Mouse (Mus musculus) adrenal gland, adult 8-10 months (tissue): ENCODE measurements around the gene Emp2. TPM values are rescaled to one million over a fixed set of nuclear protein-coding genes. Genes with fewer than 3 reads are reported as not detected.
"Not testable (repeated sequence)": the region's sequence is repeated elsewhere in the genome, so short reads cannot be mapped to it uniquely, and the experiment has no call there.

Experiments used
- DNase-seq: peaks from one replicate; pipeline ENCODE4 v3.0.0; 2022
- total RNA-seq, 4 experiments: library from RNA; stranded (reverse); gene quantifications; 2 replicates each; pipeline ENCODE4 v1.2.4; 2022

Emp2 gene
- total RNA-seq, 4 experiments from 2014 or later: 4.9 to 7.5 (median 6.0) TPM

DNA sequence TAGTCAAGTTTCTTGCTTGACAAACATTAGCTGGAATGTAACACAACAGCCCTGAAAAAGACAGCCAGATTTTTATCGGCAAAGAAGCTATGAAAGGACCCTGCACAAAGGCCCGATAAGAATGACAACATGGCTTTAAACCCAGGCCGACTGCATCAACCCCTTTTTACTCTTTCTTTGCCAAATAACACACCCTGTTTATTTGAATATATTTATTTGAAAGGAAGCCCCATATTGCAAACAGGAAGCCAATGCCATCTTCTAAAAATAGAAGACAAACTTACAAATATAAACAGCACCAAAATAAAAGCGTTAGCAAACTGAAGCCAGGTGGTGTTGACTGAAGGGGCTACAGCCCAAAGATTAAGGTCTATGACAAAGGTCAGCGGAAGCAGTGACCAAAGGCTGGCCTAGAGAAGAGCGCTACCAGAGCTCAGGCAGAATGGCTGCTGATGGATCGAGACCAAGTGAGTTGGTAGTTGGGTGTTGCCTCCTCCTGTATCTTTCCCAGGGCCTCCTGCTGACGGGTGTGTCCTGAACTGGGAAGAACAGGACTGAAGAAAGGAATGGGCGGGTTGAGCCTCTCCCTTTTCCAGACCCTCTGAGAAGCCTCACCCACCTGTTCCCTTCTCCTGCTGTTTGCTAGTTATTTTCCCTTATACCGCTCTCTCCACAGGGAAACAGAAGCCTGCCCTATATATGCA, 2.9 kb upstream of the Emp2 start:
- no peak for DNase-seq

DNA sequence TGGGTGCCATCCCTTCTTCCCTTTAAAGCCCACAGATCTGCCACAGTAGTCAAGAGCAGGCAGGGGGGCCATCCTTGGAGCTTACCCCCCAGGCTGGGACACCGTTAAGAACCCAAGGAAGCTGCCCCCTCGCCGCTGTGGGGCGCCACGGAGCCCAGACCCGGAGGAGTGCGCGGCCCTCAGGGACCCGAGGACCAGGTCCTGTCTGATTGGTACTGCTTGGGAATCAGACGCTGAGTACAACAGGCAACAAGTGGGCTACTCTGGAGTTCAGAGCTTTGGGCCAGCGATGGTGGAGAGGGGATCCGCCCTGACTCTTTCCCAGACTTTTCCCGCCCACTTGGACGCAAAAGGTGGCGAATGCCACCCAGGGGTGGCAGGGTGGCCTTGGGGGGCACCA, 542 bp downstream of the Emp2 start:
- no peak for DNase-seq

DNA sequence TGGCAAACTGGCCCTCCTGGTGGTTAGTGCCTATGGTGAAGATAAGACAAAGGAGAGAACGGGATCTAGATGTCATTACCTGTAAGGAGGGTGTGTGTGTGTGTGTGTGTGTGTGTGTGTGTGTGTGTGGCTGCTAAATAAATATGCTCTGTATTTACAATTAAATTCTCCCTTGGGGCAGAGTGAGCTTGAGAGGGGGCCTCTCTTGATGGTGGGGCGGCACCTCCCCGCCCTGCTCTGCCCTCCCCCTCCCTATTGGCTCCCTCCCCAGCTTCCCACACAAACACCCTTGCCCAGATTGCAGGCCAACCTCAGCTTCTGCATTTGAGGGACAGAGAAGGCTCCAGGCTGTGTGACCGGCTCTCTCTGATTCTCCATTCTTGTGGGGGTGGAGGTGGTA, 1.8 kb downstream of the Emp2 start:
- no peak for DNase-seq

DNA sequence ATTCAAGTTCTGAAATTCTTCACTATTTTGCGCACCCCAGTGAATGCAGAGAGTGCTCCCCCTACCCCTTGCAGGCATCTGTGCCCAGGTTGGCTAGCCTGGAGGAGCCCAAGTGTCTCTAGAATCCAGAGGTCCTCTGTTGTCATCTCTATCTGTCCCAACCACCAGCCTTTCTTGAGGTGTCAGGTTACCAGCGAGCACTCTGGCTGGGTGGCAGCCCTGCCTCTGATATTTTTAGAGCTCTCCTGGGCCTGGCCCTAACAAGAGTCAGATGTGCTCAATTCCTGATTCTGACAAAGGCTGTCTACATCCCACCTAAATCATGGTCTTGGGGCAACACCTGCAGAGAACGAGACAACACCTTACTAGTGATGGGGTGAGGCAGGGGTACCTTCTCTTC, 2.7 kb downstream of the Emp2 start:
- no peak for DNase-seq

DNA sequence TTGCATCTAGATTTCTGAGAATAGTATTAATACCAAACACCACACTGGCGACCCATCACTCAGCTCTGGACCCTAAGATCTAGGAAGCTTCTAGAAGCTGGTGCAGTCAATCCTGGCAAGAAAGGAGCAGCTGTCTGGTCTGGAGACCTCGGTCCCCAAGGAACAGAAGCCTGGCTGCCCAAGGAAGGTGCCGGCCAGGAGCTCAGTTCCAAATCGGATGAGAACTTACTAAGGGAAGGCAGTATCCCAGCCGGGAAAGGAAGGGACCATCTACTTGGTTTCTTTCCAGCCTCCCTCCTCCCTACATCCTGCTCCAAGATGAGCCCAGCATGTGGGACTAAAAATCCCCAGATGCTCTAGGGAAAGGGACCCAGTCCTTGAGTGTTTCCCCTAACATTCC, 3.3 kb downstream of the Emp2 start:
- DNase-seq: no peak

DNA sequence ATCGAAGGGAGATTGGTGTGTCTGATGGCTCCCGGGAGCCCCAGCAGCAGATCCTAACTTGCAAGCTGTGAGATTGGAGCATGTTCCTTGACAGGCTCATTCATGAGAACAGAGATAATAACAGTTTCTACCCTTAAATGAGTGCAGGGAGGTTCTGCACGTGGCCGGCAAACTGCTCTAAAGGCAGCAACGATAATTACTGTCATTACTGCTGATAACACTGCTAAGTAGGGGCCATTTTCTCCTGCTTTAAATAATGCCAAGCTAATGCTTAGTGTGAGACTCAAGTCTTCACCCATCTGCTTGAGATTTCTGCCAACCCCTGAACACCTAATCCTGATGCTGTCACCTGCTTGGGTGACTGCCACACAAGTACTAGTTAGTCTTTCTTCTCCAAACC, 6.4 kb downstream of the Emp2 start:
- DNase-seq: no peak

DNA sequence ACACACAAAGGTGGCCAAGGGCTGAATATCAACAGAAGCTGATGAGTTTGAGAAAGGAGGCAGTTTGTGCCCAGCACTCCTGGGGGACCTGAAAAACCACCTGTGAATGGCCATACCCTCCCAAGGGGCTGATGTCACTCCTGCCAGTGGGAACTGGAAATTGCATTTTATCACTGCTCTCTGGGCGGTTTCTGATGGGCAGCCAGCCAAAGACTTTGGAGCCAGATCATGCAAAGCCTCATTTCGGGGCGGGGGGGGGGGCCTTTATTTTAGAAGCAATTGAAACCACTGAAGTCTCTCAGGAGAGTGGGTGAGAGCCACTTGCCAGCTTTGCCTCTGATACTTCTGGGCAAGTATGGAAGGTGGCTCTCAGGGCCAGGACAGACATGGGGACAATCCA, 7.7 kb downstream of the Emp2 start:
- DNase-seq: no peak

DNA sequence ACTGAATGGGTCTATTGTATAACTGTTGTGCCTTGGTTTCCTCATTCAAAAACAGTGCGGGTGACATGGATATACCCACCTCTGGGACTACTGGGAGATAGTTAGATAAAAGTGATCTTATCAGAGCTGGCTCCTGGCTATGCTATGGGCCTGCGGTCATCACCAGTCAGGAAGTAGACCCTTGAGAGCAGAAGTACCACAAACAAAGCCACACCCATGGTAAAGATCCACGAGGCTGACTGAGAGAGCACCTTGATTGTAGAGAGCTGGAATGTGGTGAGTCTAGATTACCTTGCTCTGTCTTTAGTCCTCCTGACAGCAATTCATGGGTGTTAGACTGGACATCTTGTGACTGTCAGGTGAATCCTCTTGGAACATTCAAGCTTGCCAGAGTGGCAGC, 12.4 kb downstream of the Emp2 start:
- no peak for DNase-seq

DNA sequence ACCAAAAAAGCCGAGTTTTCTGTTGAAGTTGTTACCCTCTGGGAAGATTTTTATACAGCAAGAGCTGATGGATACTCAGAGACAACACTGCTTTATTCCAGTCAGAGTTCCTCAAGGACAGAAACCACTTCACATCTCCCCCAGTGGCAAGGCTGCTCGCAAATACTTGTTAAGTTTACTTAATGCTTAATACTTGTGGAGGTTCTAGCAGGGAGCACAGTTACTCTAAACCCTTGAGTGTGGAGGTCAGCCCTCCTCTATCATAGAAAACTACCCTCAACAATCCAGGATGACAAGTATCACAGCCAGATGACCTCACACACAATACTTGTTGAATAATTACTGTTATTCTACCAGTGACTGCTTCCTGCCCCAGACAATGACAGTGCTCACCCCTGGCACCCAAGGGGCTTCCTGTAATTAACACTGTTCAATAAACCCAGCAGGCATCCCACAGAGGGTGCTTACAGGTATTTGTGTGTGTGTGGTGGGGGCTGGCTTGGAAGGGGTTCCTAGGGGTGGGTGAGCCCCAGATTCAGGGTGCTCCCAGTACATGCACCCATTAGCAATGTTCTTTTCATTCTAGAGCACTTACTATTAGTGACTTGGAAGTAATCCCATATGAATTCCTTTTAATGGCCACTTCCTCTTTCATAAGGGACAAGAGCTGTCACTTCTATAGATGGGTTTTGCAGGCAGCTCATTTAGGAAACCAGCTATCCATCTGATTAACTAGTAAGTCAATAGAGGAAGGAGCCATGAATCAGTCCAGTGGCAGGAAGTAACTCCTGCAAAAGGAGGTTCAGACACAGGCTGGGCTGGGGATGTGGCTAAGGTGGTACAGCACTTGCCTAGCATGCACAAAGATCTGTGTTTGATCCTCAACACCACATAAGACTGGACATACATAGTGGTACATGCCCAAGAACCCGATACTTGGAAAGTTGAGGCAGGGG, 13.3 kb downstream of the Emp2 start:
- DNase-seq: no peak

DNA sequence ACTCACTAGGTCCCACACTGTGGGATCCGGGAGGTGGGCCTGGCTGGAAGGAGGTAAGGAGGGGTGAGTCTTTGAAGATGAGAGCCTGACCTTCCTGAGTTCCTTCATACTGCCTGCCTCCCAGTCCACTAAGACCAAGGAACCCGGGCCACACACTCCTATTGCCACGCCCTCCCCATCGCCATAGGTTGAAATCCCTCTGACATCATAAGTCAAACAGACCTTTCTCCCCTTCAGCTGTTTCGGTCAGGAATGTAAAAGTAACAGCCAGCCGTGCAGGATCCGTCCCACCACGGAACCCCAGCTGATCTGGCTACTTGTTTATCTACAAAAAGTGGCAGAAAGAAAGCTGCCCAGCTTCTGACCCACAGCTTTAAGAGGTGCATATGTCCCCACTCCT, 14.1 kb downstream of the Emp2 start:
- DNase-seq: no peak

DNA sequence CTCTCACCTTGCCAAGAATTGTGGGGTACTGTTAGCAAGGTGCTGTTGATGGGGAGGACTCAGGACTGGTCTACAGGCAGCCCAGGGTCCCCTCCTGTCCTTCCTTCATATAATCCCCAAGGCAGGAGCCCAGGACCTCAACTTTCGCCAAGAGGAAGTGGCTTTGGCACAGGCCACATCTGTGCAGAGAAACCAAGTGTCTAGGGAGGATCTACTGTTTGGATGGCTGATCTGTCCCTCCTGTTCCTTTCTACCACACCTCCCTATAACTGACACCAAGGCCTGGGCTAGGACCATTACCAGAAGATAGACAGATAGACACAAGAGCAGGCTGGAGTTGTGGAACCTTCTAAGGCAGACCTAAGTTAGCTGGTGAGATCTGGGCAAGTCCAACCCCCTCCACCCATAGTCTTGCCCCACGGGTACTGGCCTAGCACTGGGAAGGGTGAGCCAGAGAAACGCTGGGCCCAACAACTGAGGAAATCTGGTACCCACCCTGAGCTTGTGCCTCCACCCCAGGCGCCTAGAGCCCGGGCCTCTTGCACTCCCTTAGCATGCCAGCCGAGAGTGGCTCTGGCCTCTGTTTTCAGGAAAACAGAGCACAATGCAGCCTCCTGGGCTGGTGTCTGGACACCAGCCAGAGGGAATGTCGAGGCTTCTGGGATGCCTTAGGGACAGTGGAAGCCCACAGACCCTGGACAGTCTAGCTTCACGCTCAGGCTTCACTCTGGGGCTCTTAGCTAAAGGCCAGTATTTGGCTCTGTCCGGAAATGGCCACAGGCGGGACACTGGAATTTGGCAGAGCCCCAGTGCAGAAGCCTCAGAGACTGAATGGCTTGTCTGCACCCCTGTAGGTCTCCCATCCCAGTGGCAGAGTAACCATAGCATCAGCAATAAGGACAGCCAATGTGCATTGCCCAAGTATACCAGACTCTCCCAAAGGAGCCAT, 15.8 kb downstream of the Emp2 start:
- no peak for DNase-seq

DNA sequence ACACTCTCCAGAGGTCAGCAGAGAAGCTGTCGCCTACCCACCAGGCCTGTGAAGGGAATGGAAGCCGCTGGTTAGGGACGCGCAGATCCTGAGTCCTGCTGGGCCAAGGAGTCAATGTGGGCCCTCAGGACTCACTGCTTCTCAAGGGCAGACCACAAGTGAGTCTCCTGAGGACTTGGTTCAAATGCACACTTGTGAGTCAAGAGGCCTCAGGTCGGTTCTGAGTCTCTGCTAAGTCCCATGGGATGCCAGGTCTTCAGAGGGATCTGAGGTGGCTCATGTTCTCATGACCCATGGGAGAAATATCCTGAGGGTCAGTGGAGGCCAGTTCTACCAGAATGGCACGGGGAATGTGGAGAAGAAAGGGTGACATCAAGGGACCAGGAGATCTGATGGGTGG, 25.7 kb downstream of the Emp2 start:
- no peak for DNase-seq

DNA sequence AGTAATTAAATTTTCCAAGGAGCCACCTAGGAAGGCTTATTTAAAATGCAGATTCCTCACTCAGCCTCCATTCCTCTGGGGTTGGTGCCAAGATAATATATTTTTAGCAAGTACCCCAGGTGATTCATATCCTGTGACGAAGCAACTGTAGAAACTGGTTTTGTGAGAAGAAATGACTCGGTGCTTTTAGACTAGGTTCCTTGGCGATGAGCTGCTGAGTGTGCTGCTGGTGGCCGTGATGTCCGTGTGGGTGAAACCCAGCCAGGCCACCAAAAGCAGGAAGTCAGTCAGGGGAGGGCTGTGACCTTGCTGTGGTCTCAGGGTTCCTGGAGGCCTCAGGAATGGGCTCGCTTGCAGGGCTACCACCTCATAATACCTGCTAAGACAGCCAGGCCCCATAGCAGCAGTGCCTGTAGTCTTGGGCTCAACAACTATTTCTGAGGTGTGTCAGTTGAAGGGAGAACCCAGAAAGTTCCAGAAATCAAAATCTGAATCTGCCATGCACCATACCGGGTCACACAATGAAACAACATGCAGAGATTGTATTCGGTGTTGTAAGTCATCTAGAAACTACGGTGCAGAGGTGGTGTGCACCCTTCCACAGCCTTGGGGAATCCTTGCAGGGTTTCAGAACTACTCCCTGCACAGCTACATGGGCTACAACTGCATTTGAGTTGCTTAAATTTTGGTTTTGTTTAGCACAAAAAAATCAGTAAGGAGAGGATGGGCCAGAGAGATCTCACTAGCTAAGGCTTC, 27.1 kb downstream of the Emp2 start:
- no peak for DNase-seq

DNA sequence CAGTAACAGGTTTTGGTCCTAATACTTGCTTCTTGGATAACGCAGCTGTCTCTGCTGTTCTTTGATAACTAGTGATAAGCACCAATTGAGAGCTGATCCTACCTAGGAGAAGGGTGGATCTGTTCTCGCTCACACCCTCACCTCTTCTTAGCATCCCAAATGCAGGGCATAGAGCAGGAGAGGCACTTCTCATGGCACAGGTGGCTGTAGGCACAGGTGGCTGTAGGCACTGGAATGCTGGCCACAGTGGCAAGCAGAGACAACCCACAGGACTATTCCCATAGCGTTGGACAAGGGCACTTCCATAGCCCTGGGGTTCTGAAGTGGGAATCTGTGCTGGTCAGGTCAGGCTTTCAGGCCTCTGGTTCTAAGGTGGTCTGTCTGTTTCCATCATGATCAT, 31.9 kb downstream of the Emp2 start:
- DNase-seq: no peak

DNA sequence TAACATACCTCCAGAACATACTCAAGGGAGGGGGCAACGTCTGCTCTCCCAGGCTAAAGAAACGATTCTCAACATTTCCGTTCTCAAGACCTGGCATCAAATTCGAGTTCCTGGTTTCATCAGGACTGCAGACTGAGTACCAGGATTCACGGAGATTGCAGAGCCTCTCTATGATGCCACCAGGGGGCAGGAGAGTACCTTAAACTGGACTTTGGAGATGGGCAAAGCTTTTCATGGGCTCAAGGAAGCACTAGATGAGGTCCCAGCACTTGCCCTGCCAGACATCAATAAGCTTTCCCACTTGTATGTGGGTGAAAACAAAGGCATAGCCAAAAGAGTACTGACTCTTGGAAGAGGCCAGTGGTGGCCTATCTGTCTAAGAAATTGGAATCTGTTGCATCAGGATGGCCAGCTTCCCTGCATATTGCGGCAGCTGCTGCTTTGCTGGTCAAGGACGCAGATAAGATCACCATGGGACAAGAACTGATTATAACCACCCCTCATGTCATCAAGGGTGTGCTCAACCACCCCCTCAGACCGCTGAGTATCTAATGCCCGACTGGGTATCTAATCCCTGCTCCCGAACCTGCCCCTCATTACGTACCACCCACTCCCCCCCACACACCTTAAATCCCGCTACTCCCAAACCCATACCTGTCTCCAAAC, 33.3 kb downstream of the Emp2 start:
- peak; percentile 50 for DNase-seq

DNA sequence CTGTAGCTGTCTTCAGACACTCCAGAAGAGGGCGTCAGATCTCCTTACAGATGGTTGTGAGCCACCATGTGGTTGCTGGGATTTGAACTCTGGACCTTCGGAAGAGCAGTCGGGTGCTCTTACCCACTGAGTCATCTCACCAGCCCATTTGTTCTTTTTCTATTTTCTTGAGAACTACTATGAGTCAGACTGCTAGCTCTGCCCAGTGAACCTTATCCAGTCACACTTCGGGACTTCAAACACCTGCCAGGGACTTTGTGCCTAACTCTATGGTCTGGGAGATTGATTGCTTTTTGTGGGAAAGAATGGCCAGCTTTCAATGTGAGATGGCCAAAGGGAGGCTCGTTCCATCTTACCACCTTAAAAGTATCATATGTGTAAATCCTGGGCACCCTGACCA, 37.0 kb downstream of the Emp2 start:
- not testable (repeated sequence) for DNase-seq

DNA sequence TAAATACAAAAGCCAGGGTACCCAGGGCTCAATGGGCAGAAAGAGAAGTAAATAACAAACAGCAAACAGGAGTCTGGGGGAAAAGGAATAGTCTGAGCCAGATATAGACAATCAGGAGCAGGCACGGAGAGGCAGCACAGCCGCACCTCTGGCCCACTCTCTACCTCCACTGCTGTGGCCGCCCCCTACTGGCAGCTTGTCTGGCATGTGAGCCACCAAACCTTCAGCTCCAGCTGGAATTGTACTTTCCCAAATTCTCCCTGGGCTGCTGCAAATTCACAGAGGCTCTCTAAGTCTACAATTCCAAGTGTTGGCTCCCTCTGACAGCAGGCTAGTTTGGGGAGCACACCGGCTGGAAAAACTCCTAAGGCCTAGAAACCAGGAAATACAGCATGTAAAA, 39.3 kb downstream of the Emp2 start:
- DNase-seq: no peak

DNA sequence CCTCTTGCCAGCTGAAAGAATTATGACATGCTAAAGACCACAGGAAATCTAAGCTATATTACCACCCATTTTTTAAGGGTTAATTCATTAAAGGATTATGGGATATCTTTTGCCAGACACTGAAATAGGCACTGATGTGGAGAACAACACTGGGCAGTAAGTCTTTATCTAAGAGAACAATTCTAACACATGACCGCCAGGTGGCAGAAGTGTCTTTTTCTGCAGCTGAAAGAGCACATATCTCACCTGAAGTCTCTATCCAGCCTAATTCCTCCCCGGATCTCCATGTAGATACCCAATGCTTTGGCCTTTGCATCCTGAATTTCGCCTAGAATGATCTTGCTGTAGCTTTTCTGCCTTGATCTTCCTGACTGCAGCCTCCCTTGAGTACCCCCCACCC, 41.5 kb downstream of the Emp2 start:
- no peak for DNase-seq

DNA sequence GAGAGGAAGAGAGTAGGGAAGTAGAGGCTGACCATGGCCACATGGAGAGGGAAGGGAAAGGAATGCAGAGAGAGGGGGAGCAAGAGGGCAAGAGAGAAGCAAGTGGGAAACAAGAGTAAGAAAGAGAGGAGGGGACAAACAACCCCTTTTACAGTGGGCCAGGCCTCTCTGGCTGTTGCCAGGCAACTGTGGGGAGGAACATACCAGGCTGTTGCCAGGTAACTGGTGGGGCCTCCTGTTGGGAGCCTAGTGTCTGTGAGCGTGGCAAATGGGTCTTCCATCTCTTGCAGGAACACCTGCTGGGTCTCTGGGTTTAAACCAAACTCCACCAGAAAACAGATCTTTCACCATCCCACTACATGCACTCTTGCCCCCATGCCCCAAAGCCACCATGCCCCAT, 59.8 kb downstream of the Emp2 start:
- DNase-seq: no peak

DNA sequence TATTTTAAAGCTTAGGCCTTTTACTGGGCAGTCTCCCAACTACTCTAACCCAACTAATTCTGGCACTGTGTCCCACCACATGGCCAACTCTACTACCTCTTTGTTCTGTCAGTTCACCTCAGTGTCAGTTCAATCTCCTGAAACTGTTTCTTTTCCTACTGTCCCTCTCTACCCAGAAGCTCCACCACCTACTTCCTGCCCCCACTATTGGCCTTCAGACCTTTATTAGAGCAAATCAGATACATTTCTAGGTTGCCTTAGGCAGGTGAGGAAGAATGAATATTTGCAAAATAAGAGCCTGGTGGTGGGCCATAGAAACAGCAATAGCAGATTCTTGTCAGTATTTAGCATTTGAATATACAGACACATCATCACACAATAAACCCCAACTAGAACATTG, 77.2 kb downstream of the Emp2 start:
- DNase-seq: no peak
